Mouse (Mus musculus) embryonic fibroblast, embryonic 13.5 days (primary cell): Measurements from ENCODE around the gene Ccdc8. TPM values are rescaled to one million over a fixed set of nuclear protein-coding genes. Genes with fewer than 3 reads are reported as not detected.

ENCODE experiments used
- H3K27ac ChIP-seq: 2 replicates; pipeline ENCODE4 v1.5.1; 2012; ENCODE audit warnings: low read length, control low read depth, inconsistent platforms; ENCODE audit not compliant: insufficient read depth
- H3K4me1 ChIP-seq: 2 replicates; pipeline ENCODE4 v1.6.1; 2011; ENCODE audit warnings: low read length; ENCODE audit not compliant: control insufficient read depth, insufficient read depth
- H3K4me3 ChIP-seq: 2 replicates; pipeline ENCODE4 v1.5.1; 2011; ENCODE audit warnings: mild to moderate bottlenecking, control low read depth, low read length; ENCODE audit not compliant: insufficient read depth
- CTCF ChIP-seq: IDR thresholded peaks from 2 replicates; pipeline ENCODE4 v1.5.1; 2011; ENCODE audit warnings: mild to moderate bottlenecking, control low read depth, low read length, moderate library complexity, borderline replicate concordance; ENCODE audit not compliant: insufficient read depth
- POLR2A ChIP-seq: IDR thresholded peaks from 2 replicates; pipeline ENCODE4 v1.6.1; 2011; ENCODE audit warnings: low read depth, mild to moderate bottlenecking, control low read depth, low read length, moderate library complexity
- polyA plus RNA-seq: library from polyadenylated mRNA; stranded (reverse); fragments of >200 nt; gene quantifications from 2 replicates; pipeline ENCODE4 v1.2.4, GENCODE M21; 2011; ENCODE audit warnings: low read depth; ENCODE audit not compliant: missing spikeins, insufficient read length

The Ccdc8 gene
- polyA plus RNA-seq, 1 experiment = 15.0 TPM

DNA sequence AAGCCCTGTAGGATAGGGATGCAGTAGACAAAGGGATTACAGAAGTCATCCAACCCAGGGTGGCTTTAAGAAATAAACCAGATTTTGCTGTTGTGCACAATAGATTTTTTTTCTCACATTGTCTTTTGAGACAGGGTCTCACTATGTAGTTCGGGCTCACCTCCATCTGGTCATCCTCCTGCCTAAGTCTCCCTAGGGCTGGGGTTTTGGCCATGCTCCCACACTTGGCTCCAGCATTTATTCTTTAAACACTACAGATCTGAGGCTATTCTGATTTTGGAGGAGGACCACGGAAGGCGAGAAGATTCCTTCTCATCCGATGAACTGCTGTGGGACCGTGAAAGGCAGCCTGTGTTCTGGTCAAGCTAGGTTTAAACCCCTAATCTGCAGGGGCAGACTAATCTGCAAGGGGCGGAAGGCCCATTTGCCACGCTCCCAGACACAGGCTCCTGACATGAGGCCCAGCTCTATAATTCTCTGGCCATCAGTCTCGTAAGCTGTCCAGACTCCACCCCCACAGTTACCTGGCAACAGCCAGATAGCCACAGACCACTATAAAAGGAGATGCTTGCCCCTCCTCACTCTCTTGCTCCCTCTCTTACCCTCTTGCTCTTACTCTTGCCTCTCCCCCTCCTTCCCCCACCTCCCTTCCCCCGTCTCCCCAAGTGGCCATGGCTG lies 45.6 kb downstream of the Ccdc8 start:
- TF ChIP-seq CTCF = no peak
- H3K4me3 ChIP-seq = no peak overlapping the region
- no peaks in the 10 kb centered on the region; the same call in 1 of the 2 replicates for H3K4me1 ChIP-seq
- no peak overlapping the region for H3K27ac ChIP-seq

DNA sequence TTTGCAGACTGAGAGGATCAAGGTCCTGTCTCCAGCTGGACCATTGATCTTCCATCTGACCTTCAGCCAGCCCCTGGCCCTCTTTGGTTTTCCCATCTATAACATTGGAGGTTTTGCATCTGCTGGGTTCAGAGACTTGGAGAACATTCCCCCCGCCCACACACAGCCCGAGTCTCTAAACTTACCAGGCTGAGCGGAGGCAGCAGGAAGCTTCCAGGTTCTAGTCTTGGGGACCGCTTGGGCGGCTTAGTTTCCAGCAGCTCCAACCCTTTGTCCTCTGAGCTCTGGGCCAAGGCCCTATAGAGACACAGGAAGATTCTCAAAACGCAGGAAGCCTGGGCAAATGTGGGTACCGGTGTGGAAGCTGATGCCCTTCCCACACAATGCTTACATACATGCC lies 46.9 kb downstream of the Ccdc8 start:
- Histone ChIP-seq H3K27ac (no peak overlapping the region), H3K4me3 (no peak overlapping the region), H3K4me1 (no peaks in the 10 kb centered on the region; the same call in 1 of the 2 replicates)
- no peak for TF ChIP-seq POLR2A
- TF ChIP-seq CTCF = no peak

DNA sequence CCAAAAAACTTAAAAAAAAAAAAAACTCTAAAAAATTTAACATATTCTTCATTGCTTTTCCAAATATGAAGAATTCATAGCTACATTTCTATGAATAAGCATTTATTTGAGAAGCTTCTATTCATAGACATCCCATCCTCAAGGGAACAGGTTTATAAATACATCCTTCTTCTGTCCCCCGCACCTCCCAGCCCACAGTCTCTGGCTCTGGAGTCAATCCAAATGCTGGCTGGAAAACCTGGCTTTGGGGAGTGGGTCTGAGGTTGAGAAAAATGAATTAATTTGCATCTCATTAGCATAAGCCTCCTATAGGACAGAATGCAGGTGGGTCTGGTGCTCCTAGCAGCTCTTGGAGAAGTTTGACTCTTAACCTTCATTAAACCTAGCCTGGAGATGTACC lies 53.2 kb downstream of the Ccdc8 start:
- Histone ChIP-seq H3K4me3 (no peak overlapping the region), H3K4me1 (no peaks in the 10 kb centered on the region), H3K27ac (no peak overlapping the region)
- TF ChIP-seq POLR2A (no peak), CTCF (no peak)

Other genes with a start within 250 kb of the Ccdc8 start
- gene Slc1a5, start 211.4 kb upstream of the Ccdc8 start, polyA plus RNA-seq = 47.9 and 74.5 TPM in 2 replicates
- gene Strn4, start 176.8 kb upstream of the Ccdc8 start, polyA plus RNA-seq = 58.4 and 67.1 TPM in 2 replicates
- gene Fkrp, start 176.0 kb upstream of the Ccdc8 start, polyA plus RNA-seq = 21.0 and 25.2 TPM in 2 replicates
- 17.2 and 17.8 TPM in 2 replicates for gene Prkd2, start 149.8 kb upstream of the Ccdc8 start, polyA plus RNA-seq
- gene Dact3, start 117.4 kb upstream of the Ccdc8 start, polyA plus RNA-seq = 34.8 and 37.3 TPM in 2 replicates
- 24.1 and 24.7 TPM in 2 replicates for gene Gng8, start 100.9 kb upstream of the Ccdc8 start, polyA plus RNA-seq
- 1.4 and 1.6 TPM in 2 replicates for gene Ptgir, start 86.2 kb upstream of the Ccdc8 start, polyA plus RNA-seq
- gene Calm3, start 68.6 kb upstream of the Ccdc8 start, polyA plus RNA-seq = 520 and 588 TPM in 2 replicates
- gene Pnmal2, start 48.0 kb upstream of the Ccdc8 start, polyA plus RNA-seq = 0.73 and 1.3 TPM in 2 replicates
- not detected in 2 replicates for gene Pnmal1, start 33.0 kb upstream of the Ccdc8 start, polyA plus RNA-seq
- gene Gm42372, start 9.6 kb upstream of the Ccdc8 start, polyA plus RNA-seq = not detected in 2 replicates
- 63.2 and 72.7 TPM in 2 replicates for gene Ppp5c, start 35.2 kb downstream of the Ccdc8 start, polyA plus RNA-seq
- 0.16 TPM in 1 of 2 replicates, not detected in the other for gene Hif3a, start 69.7 kb downstream of the Ccdc8 start, polyA plus RNA-seq
- 0.12 TPM in 1 of 2 replicates, not detected in the other for gene Psg16, start 81.3 kb downstream of the Ccdc8 start, polyA plus RNA-seq
- not detected in 2 replicates for gene Ceacam3, start 157.6 kb downstream of the Ccdc8 start, polyA plus RNA-seq
- gene Psg29, start 210.8 kb downstream of the Ccdc8 start, polyA plus RNA-seq = not detected in 2 replicates